Mouse (Mus musculus) thymus, adult 2 months (tissue): ENCODE results near the gene Rcsd1.

Experiments used
- CTCF ChIP-seq: fragments of 200-500 bp; IDR thresholded peaks from 2 replicates; pipeline ENCODE4 v1.5.1; 2012; ENCODE audit warnings: mild to moderate bottlenecking, control low read depth, low read length, moderate library complexity, borderline replicate concordance; ENCODE audit not compliant: control insufficient read depth, poor library complexity, insufficient read depth; ENCODE audit errors: extremely low read depth
- POLR2A ChIP-seq: fragments of 200-500 bp; IDR thresholded peaks from 2 replicates; pipeline ENCODE4 v1.6.1; 2012; ENCODE audit warnings: mild to moderate bottlenecking, low read length, control low read depth, moderate library complexity; ENCODE audit not compliant: control insufficient read depth, poor library complexity, insufficient read depth; ENCODE audit errors: extremely low read depth

- TF ChIP-seq CTCF (no peak), POLR2A (no peak)
Measured at GRCm38 (mm10) chr1:165645102-165645501, 64.5 kb downstream of the Rcsd1 start.
